Mouse (Mus musculus): ENCODE results near the gene Abca7. TPM values are rescaled to one million over a fixed set of nuclear protein-coding genes. Genes with fewer than 3 reads are reported as not detected.
A peak's percentile ranks its signal among the peaks of the same experiment; 100 is the strongest.
"Not testable (repeated sequence)": the region's sequence is repeated elsewhere in the genome, so short reads cannot be mapped to it uniquely, and the experiment has no call there.

The Abca7 gene
- polyA plus RNA-seq, 1 experiment from 2014 or later = 8.1 TPM

GRCm38 (mm10) chr10:80041409-80042060 is 45.2 kb downstream of the Abca7 start:
- Histone ChIP-seq H3K4me1 (replicated peaks) (peaks cover 26% of the 10 kb centered on the region), H3K36me3 (peaks cover 17% of the 10 kb centered on the region)
- H3K9ac ChIP-seq; ATAC-seq (ENCODE audit: low read depth); H3K9me3 ChIP-seq; H3K4me2 ChIP-seq; H3K27ac ChIP-seq (replicated peaks); H3K27me3 ChIP-seq; H3K4me3 ChIP-seq: not testable (repeated sequence)
- 87% methylated on average over 8 of the region's 8 CpGs for WGBS

GRCm38 (mm10) chr10:80044087-80044486 is 47.8 kb downstream of the Abca7 start:
- H3K27me3 ChIP-seq = no peaks in the 10 kb centered on the region
- H3K4me2 ChIP-seq = no peak overlapping the region
- 14% methylated on average over 4 of the region's 4 CpGs for WGBS
- peaks cover 19% of the 10 kb centered on the region for H3K4me1 ChIP-seq (replicated peaks)
- peak overlapping the region; percentile 53; the same call in 1 of the 2 replicates for H3K27ac ChIP-seq (replicated peaks)
- no peak for ATAC-seq (ENCODE audit: low read depth)
- H3K4me3 ChIP-seq = no peak overlapping the region
- H3K36me3 ChIP-seq = no peaks in the 10 kb centered on the region
- H3K9me3 ChIP-seq = no peaks in the 10 kb centered on the region
- H3K9ac ChIP-seq = peak overlapping the region; percentile 43

DNA sequence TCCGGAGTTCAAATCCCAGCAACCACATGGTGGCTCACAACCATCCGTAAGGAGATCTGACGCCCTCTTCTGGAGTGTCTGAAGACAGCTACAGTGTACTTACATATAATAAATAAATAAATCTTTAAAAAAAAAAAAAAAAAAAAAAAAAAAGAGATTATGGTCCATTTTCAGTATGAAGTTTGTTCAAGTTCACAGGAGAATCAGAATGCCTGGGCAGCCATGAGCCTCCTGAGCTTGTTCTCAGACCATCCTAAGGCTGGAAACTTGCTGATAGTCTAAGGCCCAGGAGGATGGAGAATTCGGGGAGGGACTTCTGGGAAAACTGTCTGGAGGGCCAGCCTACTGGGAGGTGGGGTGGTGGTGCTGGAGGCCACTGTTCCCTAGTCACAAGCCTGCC is 49.1 kb downstream of the Abca7 start:
- ATAC-seq (ENCODE audit: low read depth); H3K9me3 ChIP-seq; H3K4me2 ChIP-seq; H3K36me3 ChIP-seq; H3K4me3 ChIP-seq; H3K27ac ChIP-seq (replicated peaks); H3K27me3 ChIP-seq; H3K9ac ChIP-seq: not testable (repeated sequence)
- WGBS = 75% methylated on average over 4 of the region's 4 CpGs
- H3K4me1 ChIP-seq (replicated peaks) = peaks cover 18% of the 10 kb centered on the region; the same call in 1 of the 2 replicates

DNA sequence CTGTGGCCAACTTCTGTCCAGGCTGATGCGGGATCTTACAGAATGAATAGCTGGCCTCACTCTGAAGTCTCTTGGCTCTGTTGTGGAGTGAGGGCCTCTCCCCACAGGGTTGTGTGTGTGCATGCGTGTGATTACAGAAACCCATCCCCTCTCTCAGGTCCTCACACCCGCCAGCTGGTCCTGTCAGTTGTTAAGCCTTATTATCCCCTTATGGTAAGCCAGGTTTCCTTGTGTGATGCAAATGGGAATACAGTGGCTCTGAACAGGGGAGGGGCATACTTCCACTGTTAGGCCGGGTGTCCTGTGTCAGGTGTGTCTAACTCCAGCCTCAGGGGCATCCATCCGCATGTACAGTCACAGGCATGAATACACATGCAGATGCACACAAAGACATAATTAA is 49.5 kb downstream of the Abca7 start:
- WGBS = 73% methylated on average over 5 of the region's 5 CpGs
- no peak overlapping the region for H3K4me2 ChIP-seq

GRCm38 (mm10) chr10:80047041-80047565 is 50.8 kb downstream of the Abca7 start, which contains the start of gene Gpx4:
Gene Gpx4 (plus strand): TSS chr10:80047166.
- Histone ChIP-seq H3K27ac (replicated peaks) (peak within 1 kb of the TSS; percentile 42; the same call in 1 of the 2 replicates), H3K27me3 (no peaks in the 10 kb centered on the region), H3K4me1 (replicated peaks) (peaks cover 18% of the 10 kb centered on the region; the same call in 1 of the 2 replicates), H3K4me3 (no peak within 1 kb of the TSS), H3K4me2 (no peak within 1 kb of the TSS), H3K9ac (no peak within 1 kb of the TSS; the same call in 1 of the 2 replicates), H3K9me3 (no peaks in the 10 kb centered on the region), H3K36me3 (no peaks in the 10 kb centered on the region)
- WGBS = 33% methylated on average over 9 of the region's 9 CpGs
- no peak for ATAC-seq (ENCODE audit: low read depth)

More for the DNA sequence above, 49.5 kb downstream of the Abca7 start:
- peaks cover 18% of the 10 kb centered on the region; the same call in 1 of the 2 replicates for H3K4me1 ChIP-seq (replicated peaks)
- no peaks in the 10 kb centered on the region for H3K9me3 ChIP-seq
- H3K4me3 ChIP-seq = no peak overlapping the region
- ATAC-seq (ENCODE audit: low read depth) = no peak
- H3K27ac ChIP-seq (replicated peaks) = no peak overlapping the region
- no peak overlapping the region for H3K9ac ChIP-seq
- H3K36me3 ChIP-seq = no peaks in the 10 kb centered on the region
- H3K27me3 ChIP-seq = no peaks in the 10 kb centered on the region

GRCm38 (mm10) chr10:80048396-80048795 is 52.1 kb downstream of the Abca7 start:
- Histone ChIP-seq H3K27ac (replicated peaks) (peak overlapping the region; percentile 42; the same call in 1 of the 2 replicates), H3K9ac (no peak overlapping the region), H3K9me3 (no peaks in the 10 kb centered on the region), H3K4me1 (replicated peaks) (peaks cover 22% of the 10 kb centered on the region; the same call in 1 of the 2 replicates), H3K27me3 (no peaks in the 10 kb centered on the region), H3K36me3 (no peaks in the 10 kb centered on the region), H3K4me2 (no peak overlapping the region), H3K4me3 (no peak overlapping the region)
- 7% methylated on average over 5 of the region's 5 CpGs for WGBS
- ATAC-seq (ENCODE audit: low read depth) = no peak

- H3K9ac ChIP-seq = no peak overlapping the region
- no peaks in the 10 kb centered on the region for H3K27me3 ChIP-seq
- no peak for ATAC-seq (ENCODE audit: low read depth)
- H3K4me1 ChIP-seq (replicated peaks) = peaks cover 21% of the 10 kb centered on the region; the same call in 1 of the 2 replicates
- no peaks in the 10 kb centered on the region for H3K9me3 ChIP-seq
- 0 out of 2 replicates have a peak overlapping the region, but pooled peaks have one; percentile 38 for H3K27ac ChIP-seq (replicated peaks)
- H3K4me2 ChIP-seq = no peak overlapping the region
- WGBS = 58% methylated on average over 3 of the region's 3 CpGs
- no peak overlapping the region for H3K4me3 ChIP-seq
- H3K36me3 ChIP-seq = no peaks in the 10 kb centered on the region
These were observed 52.5 kb downstream of the Abca7 start for GRCm38 (mm10) chr10:80048834-80049233.

- no peak for ATAC-seq (ENCODE audit: low read depth)
- H3K36me3 ChIP-seq = no peaks in the 10 kb centered on the region
These were observed 54.0 kb downstream of the Abca7 start for GRCm38 (mm10) chr10:80050244-80050643.

GRCm38 (mm10) chr10:80050885-80051617 is 54.8 kb downstream of the Abca7 start:
- Histone ChIP-seq H3K27me3 (no peaks in the 10 kb centered on the region), H3K4me2 (no peak overlapping the region), H3K27ac (replicated peaks) (peak overlapping the region; percentile 46), H3K9me3 (no peaks in the 10 kb centered on the region), H3K36me3 (0 out of 2 replicates have a peak, but pooled peaks cover 6% of the 10 kb centered on the region), H3K4me1 (replicated peaks) (peaks cover 33% of the 10 kb centered on the region), H3K4me3 (no peak overlapping the region), H3K9ac (peak overlapping the region; percentile 38; the same call in 1 of the 2 replicates)
- no peak for ATAC-seq (ENCODE audit: low read depth)
- WGBS = 16% methylated on average over 15 of the region's 15 CpGs

More at GRCm38 (mm10) chr10:80050244-80050643, 54.0 kb downstream of the Abca7 start:
- peak overlapping the region; percentile 38; the same call in 1 of the 2 replicates for H3K9ac ChIP-seq
- 18% methylated on average over 6 of the region's 6 CpGs for WGBS
- no peaks in the 10 kb centered on the region for H3K9me3 ChIP-seq
- H3K27me3 ChIP-seq = no peaks in the 10 kb centered on the region
- no peak overlapping the region for H3K4me2 ChIP-seq
- H3K4me3 ChIP-seq = no peak overlapping the region
- H3K27ac ChIP-seq (replicated peaks) = no peak overlapping the region
- H3K4me1 ChIP-seq (replicated peaks) = peaks cover 25% of the 10 kb centered on the region

GRCm38 (mm10) chr10:80051618-80052373 is 55.5 kb downstream of the Abca7 start:
- Histone ChIP-seq H3K9me3 (no peaks in the 10 kb centered on the region), H3K36me3 (peaks cover 13% of the 10 kb centered on the region), H3K4me1 (replicated peaks) (peaks cover 38% of the 10 kb centered on the region), H3K4me2 (no peak overlapping the region), H3K4me3 (no peak overlapping the region), H3K27me3 (no peaks in the 10 kb centered on the region), H3K9ac (no peak overlapping the region), H3K27ac (replicated peaks) (peak overlapping the region; percentile 46)
- no peak for ATAC-seq (ENCODE audit: low read depth)
- 30% methylated on average over 14 of the region's 14 CpGs for WGBS

- WGBS = 84% methylated on average over 5 of the region's 5 CpGs
These were observed 56.1 kb downstream of the Abca7 start for GRCm38 (mm10) chr10:80052374-80052764.

More at GRCm38 (mm10) chr10:80052374-80052764, 56.1 kb downstream of the Abca7 start:
- Histone ChIP-seq H3K9ac (no peak overlapping the region), H3K4me2 (no peak overlapping the region; the same call in 1 of the 2 replicates), H3K4me1 (replicated peaks) (peaks cover 38% of the 10 kb centered on the region), H3K4me3 (no peak overlapping the region), H3K9me3 (no peaks in the 10 kb centered on the region), H3K27me3 (no peaks in the 10 kb centered on the region), H3K27ac (replicated peaks) (0 out of 2 replicates have a peak overlapping the region, but pooled peaks have one; percentile 46), H3K36me3 (peaks cover 19% of the 10 kb centered on the region)
- ATAC-seq (ENCODE audit: low read depth) = no peak
